Mouse (Mus musculus) kidney, adult 2 months (tissue): ENCODE results near the gene Megf11.

Experiments used
- CTCF ChIP-seq: fragments of 200-500 bp; conservative IDR thresholded peaks from 2 replicates; pipeline ENCODE4 v1.5.1; 2011; ENCODE audit warnings: low read depth, mild to moderate bottlenecking, control low read depth, low read length, moderate library complexity, mixed read lengths; ENCODE audit not compliant: insufficient read depth, insufficient read length
- POLR2A ChIP-seq: fragments of 200-500 bp; IDR thresholded peaks from one replicate; pipeline ENCODE4 v1.6.1; 2011; ENCODE audit warnings: low read depth, low read length, control low read depth

- TF ChIP-seq POLR2A (no peak), CTCF (no peak)
These were observed 24.0 kb upstream of the Megf11 start for GRCm38 (mm10) chr9:64361231-64361950.
